19 mouse cellular contexts compared by ENCODE assay signal in the genomic region with DNA sequence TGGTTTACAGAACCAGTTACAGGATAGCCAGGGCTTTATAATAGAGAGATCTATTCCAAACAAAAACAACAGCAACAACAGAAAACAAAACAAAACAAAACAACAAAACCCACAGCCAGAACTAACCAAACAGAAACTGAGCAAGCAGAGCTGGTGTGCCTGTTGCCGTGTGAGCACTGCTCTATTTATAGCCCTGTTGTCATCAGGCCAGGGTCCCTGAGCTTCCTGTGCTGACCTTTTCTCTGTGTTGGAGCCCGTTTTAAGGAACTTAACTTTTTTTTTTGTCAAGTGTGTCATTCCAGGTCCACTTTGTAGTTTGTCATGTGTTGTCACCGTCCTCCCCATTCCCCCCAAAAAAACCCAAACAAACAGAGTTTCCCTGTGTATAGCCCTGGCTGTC. TPM values are rescaled to one million over a fixed set of nuclear protein-coding genes. Genes with fewer than 3 reads are reported as not detected.
A peak's percentile ranks its signal among the peaks of the same experiment; 100 is the strongest.
DNase-seq lines count a peak whose midpoint lies in the region; ATAC-seq and TF ChIP-seq lines count a peak whose summit lies in the region.
"Had no signal": no experiment of that assay in that cellular context is flagged by ENCODE, and none has a peak within 500 bp of the region (broad histone marks: within the 10 kb centered on the region; RNA-seq: fewer than 3 reads in every experiment).

No protein-coding gene starts in this region.

- no peak for TF ChIP-seq CTCF in gastrocnemius, adult 2 months (IDR thresholded peaks at IDR 0.05)
- TF ChIP-seq CTCF in liver, postnatal 0 days (IDR thresholded peaks at IDR 0.05; ENCODE audit: low read depth) = no peak

- H3K4me2 ChIP-seq in liver, postnatal 0 days (ENCODE audit: low read depth, low read length) = peak overlapping the region; percentile 47; the same call in 1 of the 2 replicates
- H3K4me2 ChIP-seq in intestine, embryonic 16.5 days (ENCODE audit: low read depth, low read length) = no peak overlapping the region
- H3K4me2 ChIP-seq: embryonic facial prominence, embryonic 13.5 days; forebrain, embryonic 12.5 days; kidney, embryonic 15.5 days; liver, embryonic 13.5 days; neural tube, embryonic 13.5 days had no signal

- TF ChIP-seq EP300 in liver, postnatal 0 days (IDR thresholded peaks at IDR 0.05; ENCODE audit: low read depth) = no peak

- H3K27me3 ChIP-seq in liver, postnatal 0 days (ENCODE audit: insufficient read depth, low read length) = no peaks in the 10 kb centered on the region
- no peaks in the 10 kb centered on the region for H3K27me3 ChIP-seq in intestine, embryonic 16.5 days (replicated peaks; ENCODE audit: control insufficient read depth, insufficient read depth, low read length)
- H3K27me3 ChIP-seq: embryonic facial prominence, embryonic 13.5 days; forebrain, embryonic 12.5 days; kidney, embryonic 15.5 days; liver, embryonic 13.5 days; neural tube, embryonic 13.5 days had no signal

- peak overlapping the region; percentile 86 for H3K27ac ChIP-seq in gastrocnemius, adult 2 months
- H3K27ac ChIP-seq in liver, postnatal 0 days (ENCODE audit: low read depth) = peak overlapping the region; percentile 75
- no peak overlapping the region for H3K27ac ChIP-seq in intestine, embryonic 16.5 days (ENCODE audit: low read length)
- H3K27ac ChIP-seq: embryonic facial prominence, embryonic 13.5 days; forebrain, embryonic 12.5 days; kidney, embryonic 15.5 days; layer of hippocampus, adult 2 months; liver, embryonic 13.5 days; neural tube, embryonic 13.5 days; stomach, postnatal 0 days had no signal

- H3K9ac ChIP-seq in liver, postnatal 0 days (replicated peaks) = no peak overlapping the region
- no peak overlapping the region for H3K9ac ChIP-seq in intestine, embryonic 16.5 days (ENCODE audit: low read depth, low read length)
- H3K9ac ChIP-seq: embryonic facial prominence, embryonic 13.5 days; forebrain, embryonic 12.5 days; kidney, embryonic 15.5 days; liver, embryonic 13.5 days; neural tube, embryonic 13.5 days had no signal

- H3K9me3 ChIP-seq in liver, postnatal 0 days (ENCODE audit: low read length) = no peaks in the 10 kb centered on the region
- no peaks in the 10 kb centered on the region for H3K9me3 ChIP-seq in intestine, embryonic 16.5 days (ENCODE audit: control insufficient read depth, low read length)
- H3K9me3 ChIP-seq: embryonic facial prominence, embryonic 13.5 days; forebrain, embryonic 12.5 days; G1E; kidney, embryonic 15.5 days; liver, embryonic 13.5 days; neural tube, embryonic 13.5 days had no signal

- no peaks in the 10 kb centered on the region for H3K4me1 ChIP-seq in liver, postnatal 0 days (ENCODE audit: insufficient read depth)
- H3K4me1 ChIP-seq in intestine, embryonic 16.5 days (ENCODE audit: control insufficient read depth, insufficient read depth, low read length) = no peaks in the 10 kb centered on the region
- H3K4me1 ChIP-seq: embryonic facial prominence, embryonic 13.5 days; forebrain, embryonic 12.5 days; kidney, embryonic 15.5 days; neural tube, embryonic 13.5 days had no signal

- intact Hi-C loops in gastrocnemius, adult 2 months (cut with DNase I) = no loop called here

- peak; percentile 61 for DNase-seq in gastrocnemius, adult 2 months
- DNase-seq in gastrocnemius, adult 8-10 months (ENCODE audit: low spot score in 2 of 2) = no peak
- no peak for DNase-seq in liver, postnatal 0 days
- no peak for DNase-seq in liver
- no peak for DNase-seq in embryo, embryonic 10 days (ENCODE audit: low spot score)
- DNase-seq: B cell, adult 2 months; liver, embryonic 13.5 days; lung, postnatal 4 days; thymus, postnatal 36 days had no signal

- peak; percentile 82 for ATAC-seq in liver, postnatal 0 days
- peak; percentile 56 for ATAC-seq in granulocyte monocyte progenitor cell, adult 5-6 weeks (replicated peaks; ENCODE audit: poor library complexity, severe bottlenecking)
- no peak for ATAC-seq in erythroblast, adult 5-6 weeks (replicated peaks; ENCODE audit: low FRiP score, poor library complexity, severe bottlenecking)
- ATAC-seq in intestine, embryonic 16.5 days = no peak

- 27% methylated on average over 3 of the region's 3 CpGs for WGBS in liver, postnatal 0 days (ENCODE audit: insufficient replicate concordance)
- WGBS in intestine, embryonic 16.5 days = 70% methylated on average over 3 of the region's 3 CpGs

- peak overlapping the region; percentile 46 for H3K4me3 ChIP-seq in gastrocnemius, adult 2 months
- H3K4me3 ChIP-seq in liver, postnatal 0 days (ENCODE audit: low read depth, low read length) = no peak overlapping the region
- no peak overlapping the region for H3K4me3 ChIP-seq in intestine, embryonic 16.5 days (ENCODE audit: low read length)
- H3K4me3 ChIP-seq: embryonic facial prominence, embryonic 13.5 days; forebrain, embryonic 12.5 days; kidney, embryonic 15.5 days; layer of hippocampus, adult 2 months; liver, embryonic 13.5 days; neural tube, embryonic 13.5 days had no signal

- peaks cover 34% of the 10 kb centered on the region for H3K36me3 ChIP-seq in liver, postnatal 0 days (replicated peaks; ENCODE audit: insufficient read depth, low read length)
- peaks cover 9% of the 10 kb centered on the region; the same call in 1 of the 2 replicates for H3K36me3 ChIP-seq in intestine, embryonic 16.5 days (ENCODE audit: control insufficient read depth, insufficient read depth, low read length)

RNA-seq across cellular contexts. Expression of a gene that starts 5.2 kb away (rescaled TPM):
- 10 to 100 TPM; 25.9 to 26.0 TPM for total RNA-seq in gastrocnemius, adult 2 months (2021)
- 10 to 100 TPM; 21.0 to 30.9 (median 28.8) TPM for total RNA-seq in gastrocnemius, adult 8-10 months (2022)
- 1.6 and 2.2 TPM in 2 replicates for polyA plus RNA-seq in liver, postnatal 0 days (2015; fragmentation: Nextera tagmentation; extraction: Ambion mirVana)
- 13.6 and 19.4 TPM in 2 replicates for total RNA-seq in granulocyte monocyte progenitor cell, adult 5-6 weeks (2014; fragmentation: Nextera tagmentation)
- 6.7 and 6.9 TPM in 2 replicates for total RNA-seq in granulocyte monocyte progenitor cell, adult 5-6 weeks (2017)
- total RNA-seq in erythroblast, adult 5-6 weeks (2015; ENCODE audit: low replicate concordance) = 3.3 and 4.4 TPM in 2 replicates
- total RNA-seq in erythroblast, adult 5-6 weeks (2017; ENCODE audit: low replicate concordance) = 4.3 and 5.4 TPM in 2 replicates
- polyA plus RNA-seq in intestine, embryonic 16.5 days (2015; fragmentation: Nextera tagmentation; extraction: Ambion mirVana) = 2.3 and 2.9 TPM in 2 replicates

RNA-seq across cellular contexts. Expression of a gene that starts 13.1 kb away (rescaled TPM):
- 10 to 100 TPM; 68.3 to 71.2 TPM for total RNA-seq in gastrocnemius, adult 2 months (2021)
- total RNA-seq in gastrocnemius, adult 8-10 months (2022) = 10 to 100 TPM; 52.1 to 64.3 (median 59.5) TPM
- 96.2 and 99.0 TPM in 2 replicates for polyA plus RNA-seq in liver, postnatal 0 days (2015; fragmentation: Nextera tagmentation; extraction: Ambion mirVana)
- total RNA-seq in granulocyte monocyte progenitor cell, adult 5-6 weeks (2014; fragmentation: Nextera tagmentation) = 132 and 184 TPM in 2 replicates
- 117 and 161 TPM in 2 replicates for total RNA-seq in granulocyte monocyte progenitor cell, adult 5-6 weeks (2017)
- 20.6 and 60.0 TPM in 2 replicates for total RNA-seq in erythroblast, adult 5-6 weeks (2015; ENCODE audit: low replicate concordance)
- total RNA-seq in erythroblast, adult 5-6 weeks (2017; ENCODE audit: low replicate concordance) = 43.8 and 51.5 TPM in 2 replicates
- 218 and 242 TPM in 2 replicates for polyA plus RNA-seq in intestine, embryonic 16.5 days (2015; fragmentation: Nextera tagmentation; extraction: Ambion mirVana)

RNA-seq across cellular contexts. Expression of a gene that starts 30.6 kb away (rescaled TPM):
- total RNA-seq in gastrocnemius, adult 2 months (2021) = 100 to 1,000 TPM; 182 to 201 TPM
- 100 to 1,000 TPM; 224 to 253 (median 227) TPM for total RNA-seq in gastrocnemius, adult 8-10 months (2022)
- 23.8 and 24.7 TPM in 2 replicates for polyA plus RNA-seq in liver, postnatal 0 days (2015; fragmentation: Nextera tagmentation; extraction: Ambion mirVana)
- total RNA-seq in granulocyte monocyte progenitor cell, adult 5-6 weeks (2014; fragmentation: Nextera tagmentation) = 47.9 and 51.2 TPM in 2 replicates
- total RNA-seq in granulocyte monocyte progenitor cell, adult 5-6 weeks (2017) = 46.3 and 50.6 TPM in 2 replicates
- total RNA-seq in erythroblast, adult 5-6 weeks (2015; ENCODE audit: low replicate concordance) = 63.8 and 80.7 TPM in 2 replicates
- total RNA-seq in erythroblast, adult 5-6 weeks (2017; ENCODE audit: low replicate concordance) = 193 and 216 TPM in 2 replicates
- polyA plus RNA-seq in intestine, embryonic 16.5 days (2015; fragmentation: Nextera tagmentation; extraction: Ambion mirVana) = 14.7 and 20.8 TPM in 2 replicates

RNA-seq across cellular contexts. Expression of a gene that starts 58.0 kb away (rescaled TPM):
- total RNA-seq in gastrocnemius, adult 2 months (2021) = 10 to 100 TPM in 1 of 2 experiments, 1 to 10 TPM in 1; 8.8 to 23.4 TPM
- total RNA-seq in gastrocnemius, adult 8-10 months (2022) = 1 to 10 TPM; 6.3 to 9.2 (median 7.9) TPM
- polyA plus RNA-seq in liver, postnatal 0 days (2015; fragmentation: Nextera tagmentation; extraction: Ambion mirVana) = 2.3 and 3.0 TPM in 2 replicates
- 49.0 and 66.4 TPM in 2 replicates for total RNA-seq in granulocyte monocyte progenitor cell, adult 5-6 weeks (2014; fragmentation: Nextera tagmentation)
- total RNA-seq in granulocyte monocyte progenitor cell, adult 5-6 weeks (2017) = 31.9 and 34.9 TPM in 2 replicates
- total RNA-seq in erythroblast, adult 5-6 weeks (2015; ENCODE audit: low replicate concordance) = 6.1 and 6.7 TPM in 2 replicates
- 6.1 and 8.5 TPM in 2 replicates for total RNA-seq in erythroblast, adult 5-6 weeks (2017; ENCODE audit: low replicate concordance)
- polyA plus RNA-seq in intestine, embryonic 16.5 days (2015; fragmentation: Nextera tagmentation; extraction: Ambion mirVana) = 10.0 and 11.4 TPM in 2 replicates

RNA-seq across cellular contexts. Expression of a gene that starts 58.6 kb away (rescaled TPM):
- total RNA-seq in gastrocnemius, adult 2 months (2021) = 10 to 100 TPM; 14.0 to 19.1 TPM
- total RNA-seq in gastrocnemius, adult 8-10 months (2022) = 10 to 100 TPM; 15.9 to 18.8 (median 17.0) TPM
- 17.4 and 17.8 TPM in 2 replicates for polyA plus RNA-seq in liver, postnatal 0 days (2015; fragmentation: Nextera tagmentation; extraction: Ambion mirVana)
- 39.9 and 46.9 TPM in 2 replicates for total RNA-seq in granulocyte monocyte progenitor cell, adult 5-6 weeks (2014; fragmentation: Nextera tagmentation)
- 35.7 and 44.0 TPM in 2 replicates for total RNA-seq in granulocyte monocyte progenitor cell, adult 5-6 weeks (2017)
- total RNA-seq in erythroblast, adult 5-6 weeks (2015; ENCODE audit: low replicate concordance) = 5.2 and 9.8 TPM in 2 replicates
- total RNA-seq in erythroblast, adult 5-6 weeks (2017; ENCODE audit: low replicate concordance) = 5.4 and 8.5 TPM in 2 replicates
- polyA plus RNA-seq in intestine, embryonic 16.5 days (2015; fragmentation: Nextera tagmentation; extraction: Ambion mirVana) = 41.5 and 51.6 TPM in 2 replicates

Comparison
In these comparisons a context has a peak if more than half of its experiments do, and no peak if none do; other contexts are left out.
1. ATAC-seq: peak in liver, postnatal 0 days (single experiment) and granulocyte monocyte progenitor cell, adult 5-6 weeks (single experiment); none in erythroblast, adult 5-6 weeks (single experiment) and intestine, embryonic 16.5 days (single experiment).